Mouse (Mus musculus): Measurements from ENCODE around the gene Hist2h3b. TPM values are rescaled to one million over a fixed set of nuclear protein-coding genes. Genes with fewer than 3 reads are reported as not detected.
"Not testable (repeated sequence)": the region's sequence is repeated elsewhere in the genome, so short reads cannot be mapped to it uniquely, and the experiment has no call there.

Gene Hist2h3b
- polyA plus RNA-seq, 1 experiment from 2014 or later: 111 TPM

GRCm38 (mm10) chr3:96269511-96270474 lies 1.3 kb downstream of the Hist2h3b start, which contains the start of gene Hist2h2bb:
Gene Hist2h2bb (plus strand): TSS chr3:96269752.
- H3K27ac ChIP-seq: peak within 1 kb of the TSS; percentile 98
- H3K27me3 ChIP-seq: no peaks in the 10 kb centered on the region
- no peaks in the 10 kb centered on the region for H3K9me3 ChIP-seq
- H3K36me3 ChIP-seq (replicated peaks): no peaks in the 10 kb centered on the region
- WGBS: under 1% methylated on average over 45 of the region's 45 CpGs
- peaks cover 11% of the 10 kb centered on the region for H3K4me1 ChIP-seq
- peak; percentile 96 for ATAC-seq (ENCODE audit: low FRiP score)
- peak within 1 kb of the TSS; percentile 82 for H3K9ac ChIP-seq
- peak within 1 kb of the TSS; percentile 57 for H3K4me3 ChIP-seq (replicated peaks)
- peak within 1 kb of the TSS; percentile 78 for H3K4me2 ChIP-seq

- no peak overlapping the region for H3K27ac ChIP-seq
- peaks cover 10% of the 10 kb centered on the region for H3K4me1 ChIP-seq
- WGBS: 89% methylated on average over 17 of the region's 17 CpGs
- no peak for ATAC-seq (ENCODE audit: low FRiP score)
- no peak overlapping the region for H3K4me3 ChIP-seq (replicated peaks)
- no peaks in the 10 kb centered on the region for H3K36me3 ChIP-seq (replicated peaks)
- H3K9me3 ChIP-seq: no peaks in the 10 kb centered on the region
- H3K9ac ChIP-seq: no peak overlapping the region
- H3K27me3 ChIP-seq: no peaks in the 10 kb centered on the region
- no peak overlapping the region for H3K4me2 ChIP-seq
Measured at GRCm38 (mm10) chr3:96273591-96274465, 5.4 kb downstream of the Hist2h3b start.

GRCm38 (mm10) chr3:96277428-96277799 lies 9.0 kb downstream of the Hist2h3b start:
- 15% methylated on average over 8 of the region's 8 CpGs for WGBS
- Histone ChIP-seq H3K9me3 (no peaks in the 10 kb centered on the region), H3K36me3 (replicated peaks) (no peaks in the 10 kb centered on the region), H3K27me3 (peaks cover 15% of the 10 kb centered on the region; the same call in 1 of the 2 replicates), H3K27ac (no peak overlapping the region), H3K4me1 (peaks cover 10% of the 10 kb centered on the region), H3K9ac (peak overlapping the region; percentile 66), H3K4me2 (peak overlapping the region; percentile 62), H3K4me3 (replicated peaks) (peak overlapping the region; percentile 47)
- no peak for ATAC-seq (ENCODE audit: low FRiP score)

- under 1% methylated on average over 49 of the region's 49 CpGs for WGBS
- H3K36me3 ChIP-seq (replicated peaks): no peaks in the 10 kb centered on the region
Measured at GRCm38 (mm10) chr3:96277800-96278624, 9.6 kb downstream of the Hist2h3b start.

GRCm38 (mm10) chr3:96280660-96281059 lies 12.2 kb downstream of the Hist2h3b start:
- Histone ChIP-seq H3K9me3 (no peaks in the 10 kb centered on the region), H3K9ac (no peak overlapping the region), H3K27me3 (peaks cover 39% of the 10 kb centered on the region), H3K4me2 (no peak overlapping the region), H3K27ac (no peak overlapping the region), H3K4me3 (replicated peaks) (no peak overlapping the region), H3K4me1 (peaks cover 15% of the 10 kb centered on the region), H3K36me3 (replicated peaks) (no peaks in the 10 kb centered on the region)
- no peak for ATAC-seq (ENCODE audit: low FRiP score)
- 51% methylated on average over 6 of the region's 6 CpGs for WGBS

More at GRCm38 (mm10) chr3:96277800-96278624, 9.6 kb downstream of the Hist2h3b start:
- Histone ChIP-seq H3K9ac (peak overlapping the region; percentile 66), H3K4me1 (peaks cover 10% of the 10 kb centered on the region), H3K4me3 (replicated peaks) (peak overlapping the region; percentile 47), H3K4me2 (peak overlapping the region; percentile 62), H3K9me3 (no peaks in the 10 kb centered on the region), H3K27me3 (peaks cover 21% of the 10 kb centered on the region; the same call in 1 of the 2 replicates), H3K27ac (peak overlapping the region; percentile 93)
- ATAC-seq (ENCODE audit: low FRiP score): peak; percentile 97

- Histone ChIP-seq H3K27me3 (peaks cover 41% of the 10 kb centered on the region), H3K9ac (no peak overlapping the region), H3K36me3 (replicated peaks) (no peaks in the 10 kb centered on the region), H3K4me1 (peaks cover 4% of the 10 kb centered on the region; the same call in 1 of the 2 replicates), H3K27ac (no peak overlapping the region), H3K4me2 (no peak overlapping the region), H3K9me3 (no peaks in the 10 kb centered on the region), H3K4me3 (replicated peaks) (no peak overlapping the region)
- no peak for ATAC-seq (ENCODE audit: low FRiP score)
- 37% methylated on average over 4 of the region's 4 CpGs for WGBS
Measured at GRCm38 (mm10) chr3:96284457-96284856, 16.0 kb downstream of the Hist2h3b start.

- 89% methylated on average over 11 of the region's 11 CpGs for WGBS
Measured at GRCm38 (mm10) chr3:96287334-96287733, 18.9 kb downstream of the Hist2h3b start.

GRCm38 (mm10) chr3:96289201-96289600 lies 20.7 kb downstream of the Hist2h3b start:
- no peaks in the 10 kb centered on the region for H3K36me3 ChIP-seq (replicated peaks)
- H3K4me3 ChIP-seq (replicated peaks): no peak overlapping the region
- no peak overlapping the region for H3K4me2 ChIP-seq
- H3K4me1 ChIP-seq: no peaks in the 10 kb centered on the region
- H3K27me3 ChIP-seq: peaks cover 8% of the 10 kb centered on the region; the same call in 1 of the 2 replicates
- no peak overlapping the region for H3K27ac ChIP-seq
- no peaks in the 10 kb centered on the region for H3K9me3 ChIP-seq
- ATAC-seq (ENCODE audit: low FRiP score): no peak
- no peak overlapping the region for H3K9ac ChIP-seq
- WGBS: 77% methylated on average over 3 of the region's 3 CpGs

More at GRCm38 (mm10) chr3:96287334-96287733, 18.9 kb downstream of the Hist2h3b start:
- peaks cover 26% of the 10 kb centered on the region for H3K27me3 ChIP-seq
- H3K4me2 ChIP-seq; H3K9me3 ChIP-seq; ATAC-seq (ENCODE audit: low FRiP score); H3K27ac ChIP-seq; H3K4me3 ChIP-seq (replicated peaks); H3K36me3 ChIP-seq (replicated peaks); H3K9ac ChIP-seq; H3K4me1 ChIP-seq: not testable (repeated sequence)

GRCm38 (mm10) chr3:96290727-96291126 lies 22.3 kb downstream of the Hist2h3b start:
- not testable (repeated sequence) for H3K36me3 ChIP-seq (replicated peaks); ATAC-seq (ENCODE audit: low FRiP score); H3K27ac ChIP-seq

GRCm38 (mm10) chr3:96292641-96293040 lies 24.2 kb downstream of the Hist2h3b start:
- H3K27ac ChIP-seq: no peak overlapping the region
- no peak overlapping the region for H3K4me3 ChIP-seq (replicated peaks)
- no peaks in the 10 kb centered on the region for H3K9me3 ChIP-seq
- 0 out of 2 replicates have a peak, but pooled peaks cover 2% of the 10 kb centered on the region for H3K27me3 ChIP-seq
- H3K4me1 ChIP-seq: no peaks in the 10 kb centered on the region
- H3K9ac ChIP-seq: no peak overlapping the region
- no peak overlapping the region for H3K4me2 ChIP-seq
- no peaks in the 10 kb centered on the region for H3K36me3 ChIP-seq (replicated peaks)
- 64% methylated on average over 6 of the region's 6 CpGs for WGBS
- no peak for ATAC-seq (ENCODE audit: low FRiP score)

More at GRCm38 (mm10) chr3:96290727-96291126, 22.3 kb downstream of the Hist2h3b start:
- WGBS: 95% methylated on average over 3 of the region's 3 CpGs
- H3K4me2 ChIP-seq; H3K4me3 ChIP-seq (replicated peaks); H3K4me1 ChIP-seq; H3K9ac ChIP-seq; H3K27me3 ChIP-seq; H3K9me3 ChIP-seq: not testable (repeated sequence)

GRCm38 (mm10) chr3:96293368-96293767 lies 24.9 kb downstream of the Hist2h3b start:
- Histone ChIP-seq H3K4me2 (no peak overlapping the region), H3K9ac (no peak overlapping the region), H3K27me3 (no peaks in the 10 kb centered on the region), H3K4me3 (replicated peaks) (no peak overlapping the region), H3K4me1 (no peaks in the 10 kb centered on the region), H3K27ac (no peak overlapping the region), H3K36me3 (replicated peaks) (no peaks in the 10 kb centered on the region), H3K9me3 (no peaks in the 10 kb centered on the region)
- 58% methylated on average over 5 of the region's 5 CpGs for WGBS
- ATAC-seq (ENCODE audit: low FRiP score): no peak
